ENCODE assay signal across 17 mouse cellular contexts in genomic region chr14:78541319-78541718, GRCm38 (mm10). TPM values are rescaled to one million over a fixed set of nuclear protein-coding genes. Genes with fewer than 3 reads are reported as not detected.
DNase-seq lines count a peak whose midpoint lies in the region; ATAC-seq and TF ChIP-seq lines count a peak whose summit lies in the region.
"Had no signal": no experiment of that assay in that cellular context is flagged by ENCODE, and none has a peak within 500 bp of the region (broad histone marks: within the 10 kb centered on the region; RNA-seq: fewer than 3 reads in every experiment).

No protein-coding gene starts in this region.

- H3K4me1 ChIP-seq in kidney, embryonic 14.5 days (ENCODE audit: control insufficient read depth, insufficient read depth, low read length): 0 out of 2 replicates have a peak, but pooled peaks cover 10% of the 10 kb centered on the region
- no peaks in the 10 kb centered on the region for H3K4me1 ChIP-seq in midbrain, postnatal 0 days (ENCODE audit: insufficient read depth, low read length)
- H3K4me1 ChIP-seq in midbrain, embryonic 11.5 days (ENCODE audit: control insufficient read depth, insufficient read depth, low read length): peaks cover 7% of the 10 kb centered on the region
- H3K4me1 ChIP-seq in liver, embryonic 11.5 days (replicated peaks; ENCODE audit: control insufficient read depth, insufficient read depth, low read length): peaks cover 6% of the 10 kb centered on the region; the same call in 1 of the 2 replicates

- WGBS in kidney, embryonic 14.5 days: 69% methylated on average over 3 of the region's 3 CpGs
- 82% methylated on average over 3 of the region's 3 CpGs for WGBS in midbrain, postnatal 0 days
- WGBS in midbrain, embryonic 11.5 days: 83% methylated on average over 3 of the region's 3 CpGs
- 75% methylated on average over 3 of the region's 3 CpGs for WGBS in liver, embryonic 11.5 days

- no peaks in the 10 kb centered on the region for H3K27me3 ChIP-seq in kidney, embryonic 14.5 days (ENCODE audit: control insufficient read depth, insufficient read depth, low read length)
- H3K27me3 ChIP-seq in midbrain, postnatal 0 days (ENCODE audit: insufficient read depth, low read length): no peaks in the 10 kb centered on the region; the same call in 1 of the 2 replicates
- H3K27me3 ChIP-seq in midbrain, embryonic 11.5 days (ENCODE audit: control insufficient read depth, insufficient read depth, low read length): no peaks in the 10 kb centered on the region
- H3K27me3 ChIP-seq in liver, embryonic 11.5 days (replicated peaks; ENCODE audit: control insufficient read depth, insufficient read depth, low read length): no peaks in the 10 kb centered on the region
- H3K27me3 ChIP-seq: heart, embryonic 15.5 days; hindbrain, embryonic 12.5 days; intestine, embryonic 15.5 days; megakaryocyte, embryonic 14.5 days; neural tube, embryonic 13.5 days had no signal

- no peak for ATAC-seq in kidney, embryonic 14.5 days (ENCODE audit: low FRiP score, low TSS enrichment)
- no peak for ATAC-seq in midbrain, postnatal 0 days (ENCODE audit: low FRiP score)
- no peak for ATAC-seq in midbrain, embryonic 11.5 days (ENCODE audit: low FRiP score)
- no peak for ATAC-seq in liver, embryonic 11.5 days (replicated peaks; ENCODE audit: low FRiP score)
- ATAC-seq: intestine, embryonic 15.5 days had no signal

- H3K36me3 ChIP-seq in kidney, embryonic 14.5 days (ENCODE audit: control insufficient read depth, insufficient read depth, low read length): no peaks in the 10 kb centered on the region
- H3K36me3 ChIP-seq in midbrain, postnatal 0 days (ENCODE audit: insufficient read depth, low read length): no peaks in the 10 kb centered on the region
- H3K36me3 ChIP-seq in midbrain, embryonic 11.5 days (ENCODE audit: control insufficient read depth, insufficient read depth, low read length): no peaks in the 10 kb centered on the region
- no peaks in the 10 kb centered on the region for H3K36me3 ChIP-seq in liver, embryonic 11.5 days (ENCODE audit: control insufficient read depth, insufficient read depth, low read length)
- H3K36me3 ChIP-seq: G1E; heart, embryonic 15.5 days; hindbrain, embryonic 12.5 days; intestine, embryonic 15.5 days; neural tube, embryonic 13.5 days had no signal

- no peak overlapping the region for H3K27ac ChIP-seq in kidney, embryonic 14.5 days (ENCODE audit: low read depth, low read length)
- no peak overlapping the region for H3K27ac ChIP-seq in midbrain, postnatal 0 days (ENCODE audit: low read depth, low read length)
- H3K27ac ChIP-seq in midbrain, embryonic 11.5 days (ENCODE audit: low read depth, low read length): no peak overlapping the region
- H3K27ac ChIP-seq in liver, embryonic 11.5 days (ENCODE audit: low read depth, low read length): no peak overlapping the region
- H3K27ac ChIP-seq: heart, embryonic 15.5 days; hindbrain, embryonic 12.5 days; intestine, embryonic 15.5 days; liver, embryonic 14.5 days; neural tube, embryonic 13.5 days had no signal

- H3K9ac ChIP-seq in kidney, embryonic 14.5 days (ENCODE audit: low read depth, low read length): no peak overlapping the region
- no peak overlapping the region for H3K9ac ChIP-seq in midbrain, postnatal 0 days (replicated peaks; ENCODE audit: low read length, poor library complexity, severe bottlenecking)
- H3K9ac ChIP-seq in midbrain, embryonic 11.5 days (ENCODE audit: low read length): no peak overlapping the region
- H3K9ac ChIP-seq in liver, embryonic 11.5 days (ENCODE audit: low read depth, low read length): no peak overlapping the region
- H3K9ac ChIP-seq: heart, embryonic 15.5 days; hindbrain, embryonic 12.5 days; intestine, embryonic 15.5 days; liver, embryonic 14.5 days; neural tube, embryonic 13.5 days had no signal

- no peak for TF ChIP-seq CTCF in midbrain, postnatal 0 days (IDR thresholded peaks at IDR 0.05)

- H3K4me3 ChIP-seq in kidney, embryonic 14.5 days (ENCODE audit: low read length): no peak overlapping the region
- H3K4me3 ChIP-seq in midbrain, postnatal 0 days (ENCODE audit: low read depth, low read length): no peak overlapping the region
- no peak overlapping the region for H3K4me3 ChIP-seq in midbrain, embryonic 11.5 days (ENCODE audit: low read depth, low read length)
- H3K4me3 ChIP-seq in liver, embryonic 11.5 days (ENCODE audit: low read depth, low read length): no peak overlapping the region
- H3K4me3 ChIP-seq: heart, embryonic 15.5 days; hindbrain, embryonic 12.5 days; intestine, embryonic 15.5 days; megakaryocyte, embryonic 14.5 days; neural tube, embryonic 13.5 days had no signal

- no peaks in the 10 kb centered on the region for H3K9me3 ChIP-seq in kidney, embryonic 14.5 days (ENCODE audit: control insufficient read depth, low read length)
- no peaks in the 10 kb centered on the region for H3K9me3 ChIP-seq in midbrain, postnatal 0 days (ENCODE audit: low read length)
- no peaks in the 10 kb centered on the region for H3K9me3 ChIP-seq in midbrain, embryonic 11.5 days (ENCODE audit: control insufficient read depth, low read length)
- H3K9me3 ChIP-seq in liver, embryonic 11.5 days (ENCODE audit: control insufficient read depth, low read length): no peaks in the 10 kb centered on the region
- H3K9me3 ChIP-seq: heart, embryonic 15.5 days; hindbrain, embryonic 12.5 days; intestine, embryonic 15.5 days; megakaryocyte, embryonic 14.5 days; neural tube, embryonic 13.5 days had no signal

- H3K4me2 ChIP-seq in kidney, embryonic 14.5 days (replicated peaks; ENCODE audit: low read depth, low read length): no peak overlapping the region
- H3K4me2 ChIP-seq in midbrain, postnatal 0 days (ENCODE audit: low read depth, low read length, poor library complexity, severe bottlenecking): no peak overlapping the region
- no peak overlapping the region for H3K4me2 ChIP-seq in midbrain, embryonic 11.5 days
- no peak overlapping the region for H3K4me2 ChIP-seq in liver, embryonic 11.5 days
- H3K4me2 ChIP-seq: heart, embryonic 15.5 days; hindbrain, embryonic 12.5 days; intestine, embryonic 15.5 days; neural tube, embryonic 13.5 days had no signal

- DNase-seq in cerebellum, postnatal 14 days: peak; percentile 58 to 64
- DNase-seq in cerebellum, adult 11-12 months: no peak
- DNase-seq in kidney, postnatal 10 days: peak; percentile 43
- peak; percentile 25 for DNase-seq in midbrain, postnatal 0 days (ENCODE audit: low spot score)
- no peak for DNase-seq in midbrain, embryonic 11.5 days (ENCODE audit: low spot score, missing footprints)
- DNase-seq in liver, embryonic 11.5 days (ENCODE audit: low spot score): no peak
- no peak for DNase-seq in yolk sac, embryonic 10.5 days (ENCODE audit: low spot score)
- DNase-seq: cerebellum, postnatal 36 days; thymus, adult 2 months had no signal

RNA-seq across cellular contexts. Expression of gene Akap11, which starts 4.7 kb away (rescaled TPM):
- polyA plus RNA-seq in kidney, embryonic 14.5 days (2014; fragmentation: Nextera tagmentation; extraction: Ambion mirVana): 17.7 and 19.7 TPM in 2 replicates
- 83.0 and 115 TPM in 2 replicates for total RNA-seq in midbrain, postnatal 0 days (2014; rRNA removed)
- 27.4 and 33.5 TPM in 2 replicates for polyA plus RNA-seq in midbrain, postnatal 0 days (2015; fragmentation: Nextera tagmentation; extraction: Ambion mirVana)
- 17.6 and 22.4 TPM in 2 replicates for polyA plus RNA-seq in midbrain, embryonic 11.5 days (2014; fragmentation: Nextera tagmentation; extraction: Ambion mirVana)
- 10.0 and 10.1 TPM in 2 replicates for polyA plus RNA-seq in liver, embryonic 11.5 days (2014; fragmentation: Nextera tagmentation; extraction: Ambion mirVana)

Comparison
In these comparisons a context has a peak if more than half of its experiments do, and no peak if none do; other contexts are left out.
1. DNase-seq: peak in cerebellum, postnatal 14 days (2 of 2), kidney, postnatal 10 days (single experiment) and midbrain, postnatal 0 days (single experiment); none in cerebellum, adult 11-12 months (single experiment), midbrain, embryonic 11.5 days (single experiment), liver, embryonic 11.5 days (single experiment) and yolk sac, embryonic 10.5 days (single experiment).